Mouse (Mus musculus): ENCODE measurements at regions not wholly inside any gene's neighbourhood (a gene's known extent, or its start where the extent isn't known, plus 50 kb on each side); places are given as distances from the start of the nearest gene placed in this dataset.

DNA sequence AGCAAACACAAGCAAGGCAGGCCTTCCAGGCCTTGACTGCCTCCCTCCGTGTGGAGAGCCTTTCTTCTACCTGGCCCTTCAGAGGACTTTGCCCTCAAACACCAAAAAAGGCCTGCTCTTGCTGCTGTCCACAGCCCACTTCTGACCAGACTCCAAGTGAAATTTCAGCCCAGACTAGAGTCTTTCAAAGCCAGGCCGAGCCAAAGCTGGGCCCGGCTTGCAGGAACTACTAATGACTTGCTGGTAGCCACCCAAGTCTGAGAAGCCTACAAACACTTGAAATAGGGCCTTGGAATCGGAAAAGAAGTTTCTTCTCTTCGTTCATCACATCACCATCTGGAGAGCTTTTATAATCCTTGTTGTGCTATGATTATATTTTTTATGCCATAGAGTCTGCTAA is 304.9 kb downstream of the Cog6 start:
- TF ChIP-seq EP300 (IDR thresholded peaks at IDR 0.05; ENCODE audit: low read depth): no peak
- TF ChIP-seq CTCF (IDR thresholded peaks at IDR 0.05; ENCODE audit: low read depth): no peak
